Mouse (Mus musculus) cortical plate, adult 2 months (tissue): ENCODE data around the gene Edem1.

Experiments used
- CTCF ChIP-seq: fragments of 200-500 bp; IDR thresholded peaks from 2 replicates; pipeline ENCODE4 v1.5.1; 2011; ENCODE audit warnings: mild to moderate bottlenecking, control low read depth, low read length; ENCODE audit not compliant: insufficient read depth; ENCODE audit errors: extremely low read depth
- POLR2A ChIP-seq: fragments of 200-500 bp; IDR thresholded peaks from 2 replicates; pipeline ENCODE4 v1.6.1; 2011; ENCODE audit warnings: mild to moderate bottlenecking, low read length, control low read depth; ENCODE audit not compliant: insufficient read depth; ENCODE audit errors: extremely low read depth

DNA sequence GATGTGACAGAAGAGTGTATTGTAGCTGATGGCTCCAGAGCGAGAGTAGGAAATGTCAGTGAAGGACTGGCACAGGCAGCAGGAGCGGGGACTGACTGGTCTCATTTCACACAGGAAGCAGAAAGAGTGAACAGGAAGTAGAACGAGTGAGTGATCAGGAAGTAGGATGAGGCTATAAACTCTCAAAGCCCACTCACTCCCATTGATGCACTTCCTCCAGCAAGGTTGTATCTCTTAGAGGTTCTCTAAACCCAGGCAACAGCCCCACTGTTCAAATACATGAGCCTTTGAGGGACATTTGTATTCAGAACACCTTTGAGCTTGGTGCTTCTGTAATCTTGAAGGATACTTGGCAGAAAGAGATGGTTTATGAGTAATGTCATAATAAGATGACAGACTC, 15.7 kb downstream of the Edem1 start:
- TF ChIP-seq POLR2A, result no peak
- no peak for TF ChIP-seq CTCF
